Comparison of ENCODE assay signal across 19 mouse cellular contexts in genomic region chr17:30261983-30262340, GRCm38 (mm10).
DNase-seq lines count a peak whose midpoint lies in the region; ATAC-seq and TF ChIP-seq lines count a peak whose summit lies in the region.
"Had no signal": no experiment of that assay in that cellular context is flagged by ENCODE, and none has a peak within 500 bp of the region (broad histone marks: within the 10 kb centered on the region; RNA-seq: fewer than 3 reads in every experiment).

No protein-coding gene starts in this region.

- H3K4me1 ChIP-seq in midbrain, embryonic 13.5 days (replicated peaks) = peaks cover 60% of the 10 kb centered on the region
- no peaks in the 10 kb centered on the region for H3K4me1 ChIP-seq in midbrain, postnatal 0 days (ENCODE audit: insufficient read depth, low read length)
- H3K4me1 ChIP-seq in hindbrain, embryonic 12.5 days = peaks cover 45% of the 10 kb centered on the region
- H3K4me1 ChIP-seq in stomach, embryonic 15.5 days = peaks cover 22% of the 10 kb centered on the region

- no peaks in the 10 kb centered on the region for H3K27me3 ChIP-seq in midbrain, embryonic 13.5 days
- H3K27me3 ChIP-seq in midbrain, postnatal 0 days (ENCODE audit: insufficient read depth, low read length) = no peaks in the 10 kb centered on the region
- H3K27me3 ChIP-seq in hindbrain, embryonic 12.5 days = no peaks in the 10 kb centered on the region
- H3K27me3 ChIP-seq in stomach, embryonic 15.5 days (replicated peaks) = no peaks in the 10 kb centered on the region
- H3K27me3 ChIP-seq: hindbrain, embryonic 15.5 days; limb, embryonic 13.5 days had no signal

- WGBS in midbrain, embryonic 13.5 days = 43% methylated on average over 3 of the region's 3 CpGs
- 51% methylated on average over 3 of the region's 3 CpGs for WGBS in midbrain, postnatal 0 days
- WGBS in hindbrain, embryonic 12.5 days = 59% methylated on average over 3 of the region's 3 CpGs
- WGBS in stomach, embryonic 15.5 days = 87% methylated on average over 3 of the region's 3 CpGs

- no peak overlapping the region for H3K4me3 ChIP-seq in gastrocnemius, adult 2 months
- H3K4me3 ChIP-seq in midbrain, embryonic 13.5 days (replicated peaks) = no peak overlapping the region
- H3K4me3 ChIP-seq in midbrain, postnatal 0 days (ENCODE audit: low read depth, low read length) = no peak overlapping the region
- H3K4me3 ChIP-seq in hindbrain, embryonic 12.5 days = no peak overlapping the region
- H3K4me3 ChIP-seq in stomach, embryonic 15.5 days (replicated peaks) = no peak overlapping the region
- H3K4me3 ChIP-seq: embryonic facial prominence, embryonic 10.5 days; erythroblast, embryonic 14.5 days; hindbrain, embryonic 15.5 days; limb, embryonic 13.5 days had no signal

- no peak for TF ChIP-seq CTCF in gastrocnemius, adult 2 months (IDR thresholded peaks at IDR 0.05)
- no peak for TF ChIP-seq CTCF in midbrain, postnatal 0 days (IDR thresholded peaks at IDR 0.05)

- H3K36me3 ChIP-seq in midbrain, embryonic 13.5 days = 0 out of 2 replicates have a peak, but pooled peaks cover 3% of the 10 kb centered on the region
- no peaks in the 10 kb centered on the region for H3K36me3 ChIP-seq in midbrain, postnatal 0 days (ENCODE audit: insufficient read depth, low read length)
- no peaks in the 10 kb centered on the region for H3K36me3 ChIP-seq in hindbrain, embryonic 12.5 days
- no peaks in the 10 kb centered on the region for H3K36me3 ChIP-seq in stomach, embryonic 15.5 days
- H3K36me3 ChIP-seq: hindbrain, embryonic 15.5 days; limb, embryonic 13.5 days had no signal

- no peak for ATAC-seq in midbrain, embryonic 13.5 days
- ATAC-seq in midbrain, postnatal 0 days (ENCODE audit: low FRiP score) = no peak
- no peak for ATAC-seq in hindbrain, embryonic 12.5 days (ENCODE audit: low FRiP score)
- no peak for ATAC-seq in stomach, embryonic 15.5 days (ENCODE audit: insufficient read depth, low FRiP score, low read depth)
- ATAC-seq: forebrain, postnatal 0 days had no signal

- peak; percentile 45 for DNase-seq in gastrocnemius, adult 2 months
- DNase-seq in gastrocnemius, adult 8-10 months (ENCODE audit: low spot score in 2 of 2) = no peak
- no peak for DNase-seq in midbrain, postnatal 0 days (ENCODE audit: low spot score)
- no peak for DNase-seq in thymus, postnatal 36 days
- no peak for DNase-seq in frontal cortex, postnatal 14 days (ENCODE audit: low spot score in 2 of 2)
- DNase-seq: adrenal gland, postnatal 36 days; cerebellum, adult 2 months; forebrain, postnatal 0 days; gastrocnemius, postnatal 10 days; heart, adult 18-20 months; right cerebral cortex, adult 18-20 months had no signal

- no peak overlapping the region for H3K4me2 ChIP-seq in midbrain, embryonic 13.5 days (replicated peaks)
- no peak overlapping the region for H3K4me2 ChIP-seq in midbrain, postnatal 0 days (ENCODE audit: low read depth, low read length, poor library complexity, severe bottlenecking)
- no peak overlapping the region for H3K4me2 ChIP-seq in hindbrain, embryonic 12.5 days (replicated peaks)
- H3K4me2 ChIP-seq in stomach, embryonic 15.5 days = no peak overlapping the region
- H3K4me2 ChIP-seq: hindbrain, embryonic 15.5 days; limb, embryonic 13.5 days had no signal

- no peaks in the 10 kb centered on the region for H3K9me3 ChIP-seq in midbrain, embryonic 13.5 days
- H3K9me3 ChIP-seq in midbrain, postnatal 0 days (ENCODE audit: low read length) = no peaks in the 10 kb centered on the region
- no peaks in the 10 kb centered on the region for H3K9me3 ChIP-seq in hindbrain, embryonic 12.5 days (replicated peaks)
- H3K9me3 ChIP-seq in stomach, embryonic 15.5 days = no peaks in the 10 kb centered on the region
- H3K9me3 ChIP-seq: hindbrain, embryonic 15.5 days; limb, embryonic 13.5 days had no signal

- peak overlapping the region; percentile 87 for H3K27ac ChIP-seq in gastrocnemius, adult 2 months
- H3K27ac ChIP-seq in midbrain, embryonic 13.5 days = peak overlapping the region; percentile 48; the same call in 1 of the 2 replicates
- no peak overlapping the region for H3K27ac ChIP-seq in midbrain, postnatal 0 days (ENCODE audit: low read depth, low read length)
- peak overlapping the region; percentile 18; the same call in 1 of the 2 replicates for H3K27ac ChIP-seq in hindbrain, embryonic 12.5 days
- H3K27ac ChIP-seq in stomach, embryonic 15.5 days = peak overlapping the region; percentile 32; the same call in 1 of the 2 replicates
- H3K27ac ChIP-seq: hindbrain, embryonic 15.5 days; limb, embryonic 13.5 days; liver, embryonic 14.5 days had no signal

- no peak overlapping the region for H3K9ac ChIP-seq in midbrain, embryonic 13.5 days (replicated peaks)
- H3K9ac ChIP-seq in midbrain, postnatal 0 days (replicated peaks; ENCODE audit: low read length, poor library complexity, severe bottlenecking) = no peak overlapping the region
- no peak overlapping the region for H3K9ac ChIP-seq in hindbrain, embryonic 12.5 days
- no peak overlapping the region for H3K9ac ChIP-seq in stomach, embryonic 15.5 days
- H3K9ac ChIP-seq: forebrain, postnatal 0 days; hindbrain, embryonic 15.5 days; limb, embryonic 13.5 days; liver, embryonic 14.5 days had no signal

- intact Hi-C loops in gastrocnemius, adult 2 months (cut with DNase I) = loop anchor here (10.0 kb wide), 1 partner anchor 193 kb away; no protein-coding TSS in a partner anchor
